Mouse (Mus musculus) retina, postnatal 7 days (tissue): Measurements from ENCODE around the gene Sult2a1.
"Not testable (repeated sequence)": the region's sequence is repeated elsewhere in the genome, so short reads cannot be mapped to it uniquely, and the experiment has no call there.

Source experiments
- DNase-seq: peaks from one replicate; pipeline ENCODE4 v3.0.0-alpha.2; 2012; ENCODE audit warnings: low read depth, low spot score

Sult2a1 gene

GRCm38 (mm10) chr7:13837309-13837708 is at the start of gene Sult2a1:
Gene Sult2a1 (minus strand): TSS chr7:13837409.
- not testable (repeated sequence) for DNase-seq

- no peak for DNase-seq
These were observed 23.3 kb downstream of the Sult2a1 start for GRCm38 (mm10) chr7:13813913-13814312.
